Mouse (Mus musculus): ENCODE results near the gene Scn3b.

GRCm38 (mm10) chr9:40324826-40325225 lies 55.8 kb downstream of the Scn3b start:
- TF ChIP-seq EP300 (IDR thresholded peaks at IDR 0.05) (no peak), CTCF (IDR thresholded peaks at IDR 0.05) (no peak)
